Mouse (Mus musculus) midbrain, embryonic 10.5 days (tissue): ENCODE data around the gene Rbbp8nl. TPM values are rescaled to one million over a fixed set of nuclear protein-coding genes. Genes with fewer than 3 reads are reported as not detected.

Experiments used
- DNase-seq: peaks from one replicate; pipeline ENCODE4 v3.0.0-alpha.2; 2017; ENCODE audit warnings: low spot score
- H3K27ac ChIP-seq: fragments of 300-500 bp; sonication (generic); replicated peaks from 2 replicates; pipeline ENCODE4 v1.5.1; 2016; ENCODE audit warnings: mild to moderate bottlenecking
- H3K27me3 ChIP-seq: fragments of 300-500 bp; sonication (generic); 2 replicates; pipeline ENCODE4 v1.6.1; 2016; ENCODE audit warnings: low read depth, mild to moderate bottlenecking; ENCODE audit not compliant: poor library complexity, severe bottlenecking
- H3K36me3 ChIP-seq: fragments of 300-500 bp; sonication (generic); 2 replicates; pipeline ENCODE4 v1.6.1; 2016; ENCODE audit warnings: mild to moderate bottlenecking, moderate library complexity
- H3K4me1 ChIP-seq: fragments of 300-500 bp; sonication (generic); 2 replicates; pipeline ENCODE4 v1.6.1; 2016
- H3K4me3 ChIP-seq: fragments of 300-500 bp; sonication (generic); 2 replicates; pipeline ENCODE4 v1.5.1; 2016; ENCODE audit warnings: mild to moderate bottlenecking, moderate library complexity
- H3K9me3 ChIP-seq: fragments of 300-500 bp; sonication (generic); replicated peaks from 2 replicates; pipeline ENCODE4 v1.6.1; 2016; ENCODE audit warnings: mild to moderate bottlenecking
- WGBS: fragments of 180-500 bp; shearing (Covaris S2); methylation state at CpG from one replicate; pipeline ENCODE4 v1.1.7; 2016; 5-methylcytosine and 5-hydroxymethylcytosine counted together
- polyA plus RNA-seq: library from polyadenylated mRNA; unstranded; fragments of >200 nt; fragmentation: Nextera tagmentation; extraction: Ambion mirVana; gene quantifications from 2 replicates; pipeline ENCODE4 v1.2.1, GENCODE M21; 2016

The Rbbp8nl gene
- polyA plus RNA-seq, 1 experiment from 2014 or later = 0.11 TPM

- Histone ChIP-seq H3K4me3 (no peak overlapping the region), H3K36me3 (no peaks in the 10 kb centered on the region), H3K9me3 (no peaks in the 10 kb centered on the region), H3K27me3 (peaks cover 19% of the 10 kb centered on the region), H3K4me1 (peaks cover 30% of the 10 kb centered on the region), H3K27ac (no peak overlapping the region)
- 73% methylated on average over 8 of the region's 8 CpGs for whole genome bisulfite sequencing
- DNase-seq = no peak
Measured at GRCm38 (mm10) chr2:180276851-180277259, 12.8 kb downstream of the Rbbp8nl start.

DNA sequence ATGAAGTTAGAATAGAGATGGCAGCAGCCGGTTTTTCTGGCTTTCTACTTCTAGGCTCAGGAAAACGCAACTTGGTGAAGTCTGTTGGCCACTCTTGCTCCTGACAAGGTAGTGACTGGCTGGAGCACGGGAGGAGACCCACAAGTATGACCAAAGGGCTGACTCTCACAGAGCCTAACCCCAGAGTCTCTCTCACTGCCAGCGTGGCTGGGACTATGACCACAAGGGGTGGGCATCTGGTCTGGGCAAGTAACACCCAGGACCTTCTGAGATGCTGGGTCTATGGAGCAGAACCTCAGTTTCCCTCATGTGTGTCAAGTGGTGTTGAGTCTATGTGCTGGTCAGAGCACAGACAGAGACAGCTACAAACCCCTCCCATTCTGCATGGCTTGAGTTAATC lies 13.3 kb downstream of the Rbbp8nl start:
- no peaks in the 10 kb centered on the region for H3K9me3 ChIP-seq
- H3K27ac ChIP-seq = no peak overlapping the region
- H3K27me3 ChIP-seq = peaks cover 19% of the 10 kb centered on the region
- peaks cover 34% of the 10 kb centered on the region for H3K4me1 ChIP-seq
- peaks cover 2% of the 10 kb centered on the region; the same call in 1 of the 2 replicates for H3K36me3 ChIP-seq
- H3K4me3 ChIP-seq = no peak overlapping the region
- WGBS = 66% methylated on average over 4 of the region's 4 CpGs
- DNase-seq = no peak

DNA sequence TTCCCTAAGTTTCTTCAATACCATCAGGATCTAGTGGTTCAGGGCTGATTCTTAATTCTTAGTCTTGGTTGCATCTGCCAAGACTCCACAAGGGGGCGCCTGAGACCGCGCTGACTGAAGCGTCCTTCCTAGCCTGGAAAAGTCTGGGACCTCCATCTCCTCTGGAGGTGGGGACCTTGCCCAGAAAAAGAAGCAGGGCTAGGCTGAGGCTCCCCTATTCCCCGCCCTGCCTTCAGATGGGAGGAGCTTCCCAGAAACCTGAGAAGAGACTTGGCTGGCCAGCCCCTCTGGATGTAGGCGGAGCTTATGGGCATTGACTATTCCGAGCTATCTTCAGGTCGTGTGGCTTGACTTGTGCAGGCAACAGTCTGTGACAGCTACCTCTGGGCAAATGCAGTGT lies 13.8 kb downstream of the Rbbp8nl start:
- no peak overlapping the region for H3K4me3 ChIP-seq
- WGBS = under 1% methylated on average over 8 of the region's 8 CpGs
- no peaks in the 10 kb centered on the region for H3K9me3 ChIP-seq
- H3K27ac ChIP-seq = no peak overlapping the region
- DNase-seq = peak; percentile 88
- H3K4me1 ChIP-seq = peaks cover 40% of the 10 kb centered on the region
- H3K36me3 ChIP-seq = peaks cover 7% of the 10 kb centered on the region; the same call in 1 of the 2 replicates
- H3K27me3 ChIP-seq = peaks cover 19% of the 10 kb centered on the region

DNA sequence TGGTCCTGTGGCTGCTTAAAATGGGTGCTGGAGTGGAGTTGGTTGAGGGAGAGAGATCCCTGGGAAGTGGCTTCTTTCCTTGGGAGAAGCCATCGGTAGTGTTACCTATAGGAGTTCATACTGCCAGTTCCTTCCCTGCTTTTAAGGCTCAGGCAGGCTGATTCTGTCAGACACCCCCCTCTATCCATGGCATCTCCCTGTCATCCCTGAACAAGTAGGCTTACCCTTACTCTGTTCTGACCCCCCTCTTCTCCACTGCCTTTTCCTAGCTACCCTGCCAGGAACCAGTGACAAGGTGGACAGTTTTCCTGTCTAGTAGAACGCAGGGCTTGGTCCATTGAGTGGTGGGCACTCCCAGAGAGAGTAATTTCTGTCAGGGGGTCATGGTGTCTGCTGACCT lies 15.2 kb downstream of the Rbbp8nl start:
- Histone ChIP-seq H3K27ac (no peak overlapping the region), H3K4me1 (peaks cover 46% of the 10 kb centered on the region), H3K9me3 (no peaks in the 10 kb centered on the region), H3K27me3 (peaks cover 19% of the 10 kb centered on the region), H3K36me3 (peaks cover 20% of the 10 kb centered on the region), H3K4me3 (no peak overlapping the region)
- DNase-seq = no peak
- WGBS = 88% methylated on average over 2 of the region's 2 CpGs

DNA sequence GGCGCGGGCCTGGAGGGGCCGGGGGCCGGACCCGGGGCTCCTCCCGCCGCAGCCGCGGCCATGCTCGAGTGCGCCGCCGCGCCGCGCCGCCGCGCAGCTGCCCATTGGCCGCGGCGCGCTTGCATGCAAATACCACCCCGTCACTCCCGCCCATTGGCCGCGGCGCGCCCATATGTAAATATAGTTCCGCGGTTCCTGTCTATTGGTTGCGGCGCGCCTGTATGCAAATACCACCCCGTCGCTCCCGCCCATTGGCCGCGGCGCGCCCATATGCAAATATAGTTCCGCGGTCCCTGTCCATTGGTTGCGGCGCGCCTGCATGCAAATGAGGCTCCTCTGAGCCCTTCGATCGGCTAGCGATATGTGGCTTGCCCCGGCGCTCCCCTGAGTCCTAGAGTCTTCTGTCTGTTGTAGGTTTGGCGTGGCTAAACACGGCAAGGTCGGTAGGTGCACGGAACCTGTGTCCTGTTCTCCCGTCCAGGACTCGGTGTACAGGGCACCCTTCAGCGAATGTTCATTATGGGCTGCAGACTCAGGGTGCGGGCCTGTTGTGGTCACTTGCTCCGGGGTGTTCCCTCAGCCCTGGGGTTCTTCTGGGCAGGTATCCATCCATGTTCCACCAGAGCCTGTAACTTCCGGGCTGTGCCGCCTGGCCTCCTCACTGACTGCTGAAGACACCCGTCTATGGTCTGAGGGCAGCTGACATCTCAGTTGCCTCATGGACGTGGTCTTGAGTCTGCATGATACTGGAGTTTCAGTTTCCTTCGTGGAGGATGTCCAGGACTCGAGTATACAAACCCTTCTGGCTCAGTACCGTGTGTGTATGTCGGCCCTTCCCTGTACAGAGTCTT lies 16.1 kb downstream of the Rbbp8nl start, which contains the start of gene Cables2:
Gene Cables2 (minus strand): TSS at position 103 of the 851 bp plus-strand sequence.
- H3K27me3 ChIP-seq = peaks cover 19% of the 10 kb centered on the region
- 10% methylated on average over 68 of the region's 68 CpGs for WGBS
- DNase-seq = peak; percentile 97
- H3K9me3 ChIP-seq = no peaks in the 10 kb centered on the region
- H3K36me3 ChIP-seq = peaks cover 28% of the 10 kb centered on the region
- H3K27ac ChIP-seq = peak within 1 kb of the TSS; percentile 94
- peak within 1 kb of the TSS; percentile 74 for H3K4me3 ChIP-seq
- H3K4me1 ChIP-seq = peaks cover 44% of the 10 kb centered on the region

GRCm38 (mm10) chr2:180272884-180273321 lies 16.8 kb downstream of the Rbbp8nl start:
- H3K36me3 ChIP-seq = peaks cover 34% of the 10 kb centered on the region
- peak overlapping the region; percentile 74 for H3K4me3 ChIP-seq
- H3K27ac ChIP-seq = peak overlapping the region; percentile 94

DNA sequence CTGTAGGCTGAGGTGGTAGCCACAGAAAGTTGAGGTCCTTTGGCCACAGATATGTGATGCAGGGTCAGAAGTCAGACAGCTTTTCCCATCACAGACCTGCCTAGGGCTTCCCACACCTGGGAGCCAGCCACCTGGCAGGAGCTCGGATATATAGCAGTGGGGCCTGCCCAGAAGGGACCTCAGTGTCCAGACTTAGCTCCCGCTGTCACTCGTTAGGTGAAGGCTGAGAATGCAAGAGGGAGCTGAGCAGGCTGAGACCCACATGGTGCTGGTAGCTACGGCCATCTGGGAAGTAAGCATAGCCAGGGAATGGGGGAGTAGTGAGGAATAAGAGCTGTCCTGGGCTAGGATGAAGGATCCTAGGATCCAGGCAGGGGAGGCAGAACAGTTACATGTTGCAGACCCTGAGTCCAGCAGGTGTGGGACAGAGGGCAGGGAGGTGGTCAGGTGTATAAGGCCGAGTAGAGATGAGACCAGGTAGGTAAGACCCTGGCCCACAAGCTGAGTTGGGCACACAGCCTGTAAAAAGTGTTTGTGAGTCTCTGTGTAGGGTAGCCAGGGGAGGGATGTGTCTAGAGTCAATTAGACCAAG lies 17.8 kb downstream of the Rbbp8nl start:
- DNase-seq = no peak
- Histone ChIP-seq H3K4me3 (peak overlapping the region; percentile 74), H3K4me1 (peaks cover 44% of the 10 kb centered on the region), H3K27me3 (peaks cover 19% of the 10 kb centered on the region), H3K27ac (no peak overlapping the region), H3K36me3 (peaks cover 44% of the 10 kb centered on the region), H3K9me3 (no peaks in the 10 kb centered on the region)
- 80% methylated on average over 5 of the region's 5 CpGs for WGBS

More at GRCm38 (mm10) chr2:180272884-180273321, 16.8 kb downstream of the Rbbp8nl start:
- no peaks in the 10 kb centered on the region for H3K9me3 ChIP-seq
- DNase-seq = no peak
- H3K4me1 ChIP-seq = peaks cover 44% of the 10 kb centered on the region
- peaks cover 19% of the 10 kb centered on the region for H3K27me3 ChIP-seq
- 1% methylated on average over 32 of the region's 37 CpGs for WGBS

GRCm38 (mm10) chr2:180270537-180271255 lies 19.0 kb downstream of the Rbbp8nl start:
- 83% methylated on average over 7 of the region's 7 CpGs for WGBS

DNA sequence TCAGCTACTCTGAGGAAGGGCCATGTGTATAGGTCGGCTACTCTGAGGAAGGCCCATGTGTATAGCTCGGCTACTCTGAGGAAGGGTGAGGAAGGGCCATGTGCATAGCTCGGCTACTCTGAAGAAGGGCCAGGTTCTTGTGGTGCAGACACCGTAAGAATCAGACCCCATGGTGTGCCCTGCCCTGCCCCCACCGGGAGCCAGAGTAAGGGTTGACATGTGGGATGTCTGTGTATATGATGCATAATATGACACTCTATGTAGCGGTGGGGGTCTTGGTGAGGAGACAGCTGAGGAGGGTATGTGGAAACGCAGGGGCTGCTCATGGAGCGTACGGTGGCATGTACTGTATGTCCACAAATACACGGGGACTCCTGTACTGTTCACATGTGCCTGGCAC lies 20.4 kb downstream of the Rbbp8nl start:
- Histone ChIP-seq H3K27ac (no peak overlapping the region), H3K36me3 (peaks cover 62% of the 10 kb centered on the region), H3K9me3 (no peaks in the 10 kb centered on the region), H3K4me1 (peaks cover 34% of the 10 kb centered on the region), H3K4me3 (no peak overlapping the region), H3K27me3 (peaks cover 6% of the 10 kb centered on the region)
- 93% methylated on average over 10 of the region's 10 CpGs for WGBS
- DNase-seq = no peak

More at GRCm38 (mm10) chr2:180270537-180271255, 19.0 kb downstream of the Rbbp8nl start:
- DNase-seq = no peak
- Histone ChIP-seq H3K27ac (no peak overlapping the region), H3K36me3 (peaks cover 56% of the 10 kb centered on the region), H3K4me1 (peaks cover 37% of the 10 kb centered on the region), H3K4me3 (0 out of 2 replicates have a peak overlapping the region, but pooled peaks have one; percentile 4), H3K9me3 (no peaks in the 10 kb centered on the region), H3K27me3 (peaks cover 19% of the 10 kb centered on the region)

DNA sequence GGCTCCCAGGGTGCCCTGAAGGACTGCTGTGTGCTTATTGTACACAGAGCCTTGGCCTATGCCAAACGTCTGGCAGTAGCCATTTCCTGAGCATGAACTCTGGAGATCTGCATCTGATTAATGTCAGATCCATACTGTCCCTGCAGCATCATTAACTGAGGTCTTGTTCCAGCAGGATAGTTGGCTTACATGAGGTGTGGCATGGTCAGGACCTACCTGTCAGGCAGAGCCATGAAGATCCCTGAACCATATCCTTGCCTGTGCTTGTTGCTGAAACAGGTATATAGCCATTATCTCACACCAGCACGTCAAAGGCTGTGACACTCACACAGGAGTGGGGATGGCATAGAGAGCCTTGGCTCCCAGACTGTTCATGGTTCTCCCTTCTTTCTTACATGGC lies 21.7 kb downstream of the Rbbp8nl start:
- peaks cover 27% of the 10 kb centered on the region for H3K4me1 ChIP-seq
- H3K27ac ChIP-seq = no peak overlapping the region
- H3K4me3 ChIP-seq = no peak overlapping the region
- DNase-seq = no peak
- H3K36me3 ChIP-seq = peaks cover 75% of the 10 kb centered on the region
- H3K27me3 ChIP-seq = no peaks in the 10 kb centered on the region
- 81% methylated on average over 2 of the region's 2 CpGs for WGBS
- no peaks in the 10 kb centered on the region for H3K9me3 ChIP-seq

DNA sequence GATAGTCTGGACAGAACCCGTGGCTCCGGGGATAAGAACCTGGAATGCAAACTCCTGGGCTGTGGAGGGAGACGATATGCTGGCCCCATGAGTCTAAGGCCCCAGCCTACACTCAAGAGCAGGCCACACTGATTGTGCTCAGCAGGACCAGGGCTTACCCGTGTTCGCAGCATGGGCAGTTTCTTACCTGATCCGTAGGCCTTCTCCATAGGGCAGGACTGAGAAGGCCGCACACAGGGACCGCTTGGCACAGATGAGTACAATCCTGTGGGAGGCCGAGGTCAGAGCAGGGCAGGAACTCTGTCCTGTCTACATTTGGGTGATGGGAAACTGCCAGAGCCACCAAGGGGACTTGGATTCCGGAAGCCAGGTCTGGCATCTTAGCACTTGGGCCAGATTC lies 26.8 kb downstream of the Rbbp8nl start:
- H3K4me3 ChIP-seq = no peak overlapping the region
- H3K9me3 ChIP-seq = no peaks in the 10 kb centered on the region
- no peaks in the 10 kb centered on the region for H3K27me3 ChIP-seq
- peaks cover 91% of the 10 kb centered on the region for H3K36me3 ChIP-seq
- DNase-seq = no peak
- WGBS = 93% methylated on average over 10 of the region's 10 CpGs
- H3K27ac ChIP-seq = no peak overlapping the region
- peaks cover 12% of the 10 kb centered on the region for H3K4me1 ChIP-seq

DNA sequence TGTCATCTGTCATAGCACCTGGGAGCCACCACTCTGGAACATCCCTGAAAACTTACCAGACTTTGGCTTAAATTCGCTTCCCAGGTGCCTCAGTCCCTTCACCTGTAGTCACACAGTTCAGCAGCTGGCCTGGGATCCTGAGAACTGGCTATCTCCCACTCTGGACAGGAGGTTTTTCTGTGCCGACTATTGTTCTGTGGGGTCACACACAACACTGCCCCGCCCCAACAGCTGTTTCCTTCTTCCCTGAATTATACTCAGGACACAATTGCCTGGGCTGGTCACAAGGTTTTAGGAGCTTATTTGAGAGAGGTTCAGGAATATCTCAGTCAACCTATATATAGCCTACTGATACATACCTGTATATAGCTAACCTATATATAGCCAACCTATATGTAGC lies 27.2 kb downstream of the Rbbp8nl start:
- Histone ChIP-seq H3K4me3 (no peak overlapping the region), H3K27me3 (no peaks in the 10 kb centered on the region), H3K27ac (no peak overlapping the region), H3K4me1 (peaks cover 14% of the 10 kb centered on the region), H3K36me3 (peaks cover 87% of the 10 kb centered on the region), H3K9me3 (no peaks in the 10 kb centered on the region)
- WGBS = 76% methylated on average over 3 of the region's 3 CpGs
- DNase-seq = no peak
